Mouse (Mus musculus) brain, embryonic 18.5 days (tissue): ENCODE results near the gene Tmsb4x.

ENCODE experiments used
- DNase-seq: peaks from one replicate; pipeline ENCODE4 v3.0.0-alpha.2; 2012; ENCODE audit warnings: low read depth, low spot score

Gene Tmsb4x

DNA sequence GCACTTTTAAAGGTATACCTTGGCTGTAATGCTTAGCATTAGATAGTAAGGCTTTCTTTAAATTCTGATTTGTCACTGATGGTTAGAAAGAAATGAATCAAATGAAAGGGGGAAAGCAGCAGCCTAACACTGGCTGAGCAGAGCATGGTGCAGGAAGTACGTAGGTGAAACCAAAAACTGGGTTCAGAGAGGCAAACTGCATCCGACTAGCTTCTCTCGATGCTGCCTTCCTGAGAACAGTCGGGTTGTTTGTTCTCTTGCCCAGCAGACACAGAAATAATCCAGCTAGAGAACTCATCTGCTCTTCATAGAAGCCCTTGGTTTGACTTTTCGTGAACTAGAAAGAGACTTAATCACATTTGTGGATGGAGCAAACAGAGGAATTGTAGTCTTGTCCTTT, 26.7 kb downstream of the Tmsb4x start:
- no peak for DNase-seq

GRCm38 (mm10) chrX:167179961-167180642, 29.0 kb downstream of the Tmsb4x start:
- no peak for DNase-seq

DNA sequence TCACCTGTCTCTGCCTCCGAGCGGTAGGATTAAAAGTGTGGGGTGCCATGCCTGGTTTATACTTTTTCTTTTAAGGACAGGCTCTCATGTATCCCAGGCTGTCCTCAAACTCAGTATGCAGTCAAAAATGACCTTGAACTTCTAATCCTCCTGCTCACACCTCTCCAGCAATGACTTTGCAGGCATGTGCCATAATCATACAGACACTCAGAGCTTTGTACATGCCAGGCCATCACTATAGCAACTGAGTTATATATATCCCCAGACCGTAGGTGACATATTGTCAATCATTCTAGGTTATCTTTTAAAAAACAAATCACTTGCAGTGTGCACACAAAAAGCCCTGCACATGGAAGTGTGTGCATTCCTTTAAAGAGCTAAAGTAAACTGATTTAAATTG, 29.6 kb downstream of the Tmsb4x start:
- no peak for DNase-seq

- DNase-seq, result no peak
Measured at GRCm38 (mm10) chrX:167175319-167175718, 33.8 kb downstream of the Tmsb4x start.

DNA sequence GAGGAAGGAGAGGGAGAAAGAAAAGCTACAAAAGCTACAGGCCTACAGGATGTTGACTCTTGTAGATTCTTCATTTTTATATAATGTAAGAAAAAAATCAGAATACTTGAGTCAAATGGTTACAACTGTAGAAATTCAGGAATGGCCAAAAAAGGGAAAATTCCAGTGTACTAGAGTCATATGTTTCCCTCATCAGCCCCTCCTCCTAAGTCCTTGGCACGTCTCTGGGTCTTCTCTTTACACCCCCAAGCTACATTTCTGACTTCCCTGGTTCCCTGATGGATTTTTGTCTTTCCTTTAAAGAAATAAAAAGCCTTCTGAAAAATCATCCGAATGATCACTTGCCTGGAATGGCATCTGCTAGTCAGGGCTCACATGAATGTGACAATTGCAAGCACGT, 34.8 kb downstream of the Tmsb4x start:
- DNase-seq, result no peak

GRCm38 (mm10) chrX:167172256-167172655, 36.9 kb downstream of the Tmsb4x start:
- no peak for DNase-seq

GRCm38 (mm10) chrX:167171281-167171680, 37.8 kb downstream of the Tmsb4x start:
- no peak for DNase-seq

- no peak for DNase-seq
Measured at GRCm38 (mm10) chrX:167167282-167167681, 41.8 kb downstream of the Tmsb4x start.

DNA sequence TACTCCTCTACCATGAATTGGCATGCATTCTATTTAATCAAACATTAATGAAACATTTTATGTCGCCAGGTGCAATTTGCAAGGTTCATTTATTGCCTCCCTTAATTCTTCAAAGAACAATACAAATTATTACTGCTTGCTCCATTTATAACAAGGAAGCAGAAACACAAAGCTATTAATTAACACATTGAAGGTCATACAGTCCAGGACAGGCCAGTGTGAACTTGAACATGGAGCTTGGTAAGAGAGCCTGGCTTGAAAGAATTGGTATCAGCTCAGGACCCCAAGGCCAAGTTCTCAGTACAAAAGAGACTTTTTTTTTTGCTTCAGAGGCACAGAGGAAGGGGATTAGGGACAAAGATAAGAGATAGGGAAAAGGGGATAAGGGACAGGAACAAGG, 43.1 kb downstream of the Tmsb4x start:
- no peak for DNase-seq

DNA sequence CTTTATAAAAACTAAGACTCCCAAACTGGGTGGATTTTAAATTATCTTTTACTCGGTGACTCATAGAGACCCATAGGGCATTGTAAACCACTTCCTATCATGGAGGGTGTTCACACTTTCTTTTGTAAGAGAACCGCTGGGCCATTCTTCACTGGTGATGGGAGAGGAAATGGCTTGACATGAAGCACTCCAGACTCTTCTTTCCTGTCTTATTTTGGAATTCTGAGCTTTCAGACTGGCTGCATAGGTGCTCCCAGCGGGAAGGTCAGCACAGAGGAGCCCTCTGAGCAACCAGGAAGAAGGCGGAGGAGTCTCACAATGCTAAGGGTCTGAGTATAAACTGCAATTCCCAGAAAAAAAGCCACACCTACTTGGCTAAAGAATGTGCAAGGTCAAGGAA, 51.4 kb downstream of the Tmsb4x start:
- no peak for DNase-seq
